Mouse (Mus musculus): ENCODE results near the gene Cxcl5.

The Cxcl5 gene

DNA sequence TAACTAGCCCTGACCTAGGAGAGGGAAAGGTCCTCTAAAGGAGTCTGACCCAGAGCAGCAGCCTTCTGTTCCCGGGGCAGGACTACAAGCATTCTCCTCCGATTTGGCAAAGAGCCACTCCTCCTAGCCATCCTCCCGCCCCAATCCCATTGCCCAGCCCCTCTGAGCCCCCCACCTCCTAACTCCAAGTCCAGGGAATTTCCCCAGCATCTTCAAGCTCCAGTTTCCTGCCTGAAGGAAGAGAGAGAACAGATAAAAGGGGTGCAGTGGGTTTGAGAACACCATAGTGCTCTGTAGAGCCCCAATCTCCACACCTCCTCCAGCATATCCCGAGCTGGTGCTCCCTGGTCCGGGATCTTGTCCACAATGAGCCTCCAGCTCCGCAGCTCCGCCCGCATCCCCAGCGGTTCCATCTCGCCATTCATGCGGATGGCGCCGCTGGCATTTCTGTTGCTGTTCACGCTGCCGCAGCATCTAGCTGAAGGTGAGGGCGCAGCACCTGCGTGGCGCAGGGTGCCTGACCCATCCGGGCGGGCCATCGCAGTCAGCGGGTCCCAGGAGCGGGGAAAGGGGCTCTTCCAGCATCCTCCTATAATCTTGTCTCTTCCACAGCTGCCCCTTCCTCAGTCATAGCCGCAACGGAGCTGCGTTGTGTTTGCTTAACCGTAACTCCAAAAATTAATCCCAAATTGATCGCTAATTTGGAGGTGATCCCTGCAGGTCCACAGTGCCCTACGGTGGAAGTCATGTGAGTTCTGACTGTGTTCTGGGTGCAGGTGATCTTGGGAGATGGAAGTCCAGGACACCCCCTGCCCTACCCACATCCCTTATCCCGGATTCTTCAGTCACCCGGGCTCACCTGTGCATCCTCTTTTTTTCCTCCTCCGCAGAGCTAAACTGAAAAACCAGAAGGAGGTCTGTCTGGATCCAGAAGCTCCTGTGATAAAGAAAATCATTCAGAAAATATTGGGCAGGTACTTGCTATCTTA, at the start of gene Cxcl5:
Gene Cxcl5 (plus strand): TSS at position 284 of the 989 bp plus-strand sequence.
- DNase-seq (ENCODE audit: low spot score), result no peak

DNA sequence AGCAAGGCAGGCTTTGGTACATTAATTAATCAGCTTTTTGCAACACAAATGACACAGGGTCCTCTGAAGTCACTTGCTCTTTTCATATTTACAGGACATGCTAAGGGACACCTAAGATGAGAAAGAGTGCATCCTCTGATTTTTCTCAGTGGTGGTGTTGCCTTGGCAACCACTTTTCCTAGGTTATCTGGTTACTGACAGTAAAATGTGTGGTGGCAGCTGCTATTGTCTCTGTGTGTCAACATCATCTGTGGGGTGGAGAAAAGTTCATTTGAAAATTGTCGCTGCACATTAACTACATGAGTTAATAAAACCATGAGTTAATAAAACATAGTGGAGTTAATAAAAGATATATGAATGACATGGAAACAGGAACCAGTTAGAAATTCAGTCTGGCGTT, 47.8 kb upstream of the Cxcl5 start:
- no peak for DNase-seq (ENCODE audit: low spot score)

DNA sequence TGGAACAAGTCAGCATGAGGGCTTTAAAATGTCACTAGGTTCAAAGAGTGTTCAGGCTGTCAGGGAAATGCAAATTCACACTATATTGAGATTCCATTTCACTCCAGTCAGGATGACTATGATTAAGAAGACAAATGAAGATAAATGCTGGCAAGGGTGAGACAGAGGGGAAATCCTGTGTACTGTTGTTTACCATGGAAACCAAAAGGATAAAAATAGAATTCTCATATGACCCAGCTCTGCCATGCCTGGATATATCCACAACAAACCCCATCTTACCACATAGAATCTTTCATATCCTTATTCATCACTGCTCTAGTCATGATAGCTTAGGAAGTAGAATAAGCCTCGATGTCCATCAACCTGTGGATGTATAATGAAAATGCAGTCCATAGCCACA, 41.2 kb upstream of the Cxcl5 start:
- DNase-seq (ENCODE audit: low spot score), result no peak

DNA sequence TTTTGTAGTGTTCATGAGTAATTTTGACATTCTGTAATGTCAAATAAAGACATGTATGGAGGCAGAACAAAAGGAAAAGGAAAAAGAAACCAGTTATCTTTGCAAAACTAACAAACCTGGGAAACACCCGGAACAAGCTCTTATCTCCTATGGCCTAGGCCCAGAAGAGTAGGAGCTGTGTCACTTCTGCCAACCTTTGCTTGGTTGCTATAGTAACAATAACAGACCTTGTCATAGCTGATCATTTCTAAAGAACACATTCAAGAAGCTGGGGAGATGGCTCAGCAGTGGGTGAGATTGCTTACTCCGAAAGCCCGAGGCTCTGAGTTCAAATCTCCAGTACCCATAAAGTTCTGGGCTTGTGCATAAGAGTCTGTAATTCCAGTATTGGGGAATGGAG, 36.5 kb upstream of the Cxcl5 start:
- DNase-seq (ENCODE audit: low spot score), result no peak

DNA sequence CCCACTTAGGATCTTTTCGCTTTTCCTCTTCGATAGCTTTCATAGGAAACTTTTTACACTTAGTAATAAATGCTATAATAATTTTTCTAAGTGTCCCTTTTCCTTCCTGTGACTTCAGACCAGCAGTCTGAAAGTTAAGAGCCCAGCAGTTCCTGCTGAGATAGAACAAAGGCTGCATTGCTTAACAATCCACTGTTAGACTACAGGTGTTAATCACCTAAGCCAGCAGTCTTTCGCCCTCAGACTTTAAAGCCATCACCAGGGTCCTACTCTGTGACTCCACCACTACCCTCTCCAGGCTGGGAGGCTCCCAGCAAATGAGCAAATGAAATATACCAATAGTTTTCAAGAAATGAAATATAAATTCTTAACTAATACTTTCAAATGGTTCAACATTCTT, 30.9 kb upstream of the Cxcl5 start:
- no peak for DNase-seq (ENCODE audit: low spot score)

DNA sequence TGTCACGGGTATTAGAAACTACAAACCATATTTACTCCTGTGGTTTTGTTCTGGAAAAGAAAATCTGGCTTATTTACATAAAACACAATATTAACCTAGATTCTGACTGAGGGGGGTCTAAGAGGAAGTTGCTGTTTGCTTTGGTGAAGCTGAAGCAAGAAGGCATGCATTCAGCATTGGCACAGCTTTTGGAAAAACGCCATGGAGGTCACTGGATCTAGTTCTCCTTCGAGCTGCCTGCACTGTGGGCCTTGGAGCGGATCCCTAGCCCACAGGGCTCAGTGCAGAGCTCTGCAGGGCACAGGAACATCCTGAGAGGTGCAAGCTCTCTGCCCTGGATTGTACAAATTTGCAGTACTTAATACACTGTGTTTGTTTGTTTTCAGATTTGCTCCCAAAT, 27.7 kb upstream of the Cxcl5 start:
- DNase-seq (ENCODE audit: low spot score), result no peak

DNA sequence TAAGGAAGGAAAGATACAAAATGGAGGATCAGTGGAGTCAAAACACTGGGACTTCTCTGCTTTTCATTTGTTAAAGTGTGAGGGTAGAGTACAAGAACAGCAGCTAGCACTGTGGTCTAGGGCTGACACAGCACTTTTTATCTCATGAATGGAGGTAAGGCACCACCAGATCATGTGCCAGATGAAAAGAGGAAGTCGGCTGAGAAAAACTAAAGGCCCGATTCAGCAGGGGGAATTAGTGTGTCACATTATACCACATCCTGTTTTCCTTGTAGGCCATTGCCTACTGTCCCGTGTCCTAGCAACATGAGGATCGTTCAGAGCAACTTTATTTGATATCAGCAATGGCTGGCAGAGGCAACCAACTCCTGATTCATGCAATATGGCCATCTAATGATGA, 17.1 kb upstream of the Cxcl5 start:
- DNase-seq (ENCODE audit: low spot score), result no peak

DNA sequence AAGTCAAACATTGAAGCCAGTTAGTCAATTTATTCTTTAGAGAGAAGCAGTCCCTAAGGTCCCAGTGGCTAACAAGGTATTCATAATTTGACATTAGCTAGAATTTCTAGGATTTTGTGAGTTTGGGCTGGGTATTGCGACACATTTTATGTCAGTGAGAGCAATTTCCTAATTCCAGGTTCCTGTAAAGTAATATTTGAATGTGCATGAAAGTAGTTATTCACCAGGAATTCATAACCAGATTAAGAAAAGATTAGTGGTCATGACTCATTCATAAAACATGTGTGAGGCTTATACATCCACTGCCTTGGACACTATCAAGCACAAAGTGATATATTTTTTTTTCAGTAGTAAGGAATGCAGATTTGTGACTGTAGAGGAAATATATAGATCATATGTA, 5.2 kb upstream of the Cxcl5 start:
- DNase-seq (ENCODE audit: low spot score), result no peak

DNA sequence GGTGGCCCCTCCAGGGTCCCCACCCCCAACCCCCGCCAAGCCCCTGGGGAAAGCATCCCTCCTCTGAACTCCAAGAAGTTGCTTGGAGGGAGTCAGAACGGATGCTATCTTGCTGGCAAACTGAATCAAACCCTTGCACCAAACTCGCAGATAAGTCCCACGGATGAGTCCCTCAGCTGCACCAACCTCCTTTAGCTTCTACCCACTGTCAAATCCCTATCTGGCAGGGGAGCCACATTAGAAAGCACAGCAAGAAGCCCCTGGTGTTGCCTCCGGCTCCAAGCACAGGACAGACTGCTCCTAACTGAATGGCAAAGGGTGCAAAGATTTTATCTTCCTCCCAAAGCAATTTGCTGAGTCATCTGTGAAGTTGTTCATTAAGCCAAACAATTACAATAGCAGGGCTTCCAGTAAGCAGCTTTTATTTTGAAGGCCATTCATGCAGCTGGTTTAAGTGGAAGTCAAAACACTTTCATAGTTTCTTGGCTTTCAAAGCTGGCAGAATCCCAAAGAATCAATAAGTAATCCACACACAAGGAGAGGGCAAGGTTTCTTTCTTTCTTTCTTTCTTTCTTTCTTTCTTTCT, 1.0 kb upstream of the Cxcl5 start:
- DNase-seq (ENCODE audit: low spot score), result no peak

DNA sequence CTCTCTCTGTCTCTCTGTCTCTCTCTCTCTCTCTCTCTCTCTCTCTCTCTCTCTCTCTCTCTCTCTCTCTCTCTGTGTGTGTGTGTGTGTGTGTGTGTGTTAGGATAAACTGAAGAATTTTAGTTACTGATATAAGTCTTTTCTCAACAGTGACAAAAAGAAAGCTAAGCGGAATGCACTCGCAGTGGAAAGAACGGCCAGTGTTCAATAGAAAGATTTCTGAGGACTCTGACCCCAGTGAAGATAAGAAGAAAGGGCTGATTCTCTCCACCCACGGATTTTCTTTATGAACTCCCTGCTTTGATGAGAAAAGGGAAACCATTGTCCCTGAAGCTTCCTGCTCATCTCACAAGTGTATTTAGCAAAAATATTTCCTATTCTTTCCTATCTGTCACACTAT, 1.1 kb downstream of the Cxcl5 start:
- no peak for DNase-seq (ENCODE audit: low spot score)

DNA sequence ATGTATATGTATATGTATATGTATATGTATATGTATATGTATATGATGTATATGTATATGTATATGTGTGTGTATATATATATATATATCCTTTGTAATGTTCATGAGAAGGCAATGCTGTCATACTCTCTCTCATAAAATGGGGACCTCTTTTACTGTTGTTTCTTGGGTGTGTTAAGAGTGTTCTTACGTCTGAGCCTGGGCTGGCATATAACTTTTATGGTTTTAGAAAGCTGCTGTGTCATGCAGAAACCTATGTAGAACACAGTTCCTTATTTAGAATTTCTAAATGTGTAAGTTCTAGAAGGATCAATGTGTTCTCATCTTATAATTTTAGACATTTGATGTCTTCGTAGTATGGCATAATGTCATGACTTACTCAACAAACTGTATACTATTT, 1.7 kb downstream of the Cxcl5 start:
- no peak for DNase-seq (ENCODE audit: low spot score)

DNA sequence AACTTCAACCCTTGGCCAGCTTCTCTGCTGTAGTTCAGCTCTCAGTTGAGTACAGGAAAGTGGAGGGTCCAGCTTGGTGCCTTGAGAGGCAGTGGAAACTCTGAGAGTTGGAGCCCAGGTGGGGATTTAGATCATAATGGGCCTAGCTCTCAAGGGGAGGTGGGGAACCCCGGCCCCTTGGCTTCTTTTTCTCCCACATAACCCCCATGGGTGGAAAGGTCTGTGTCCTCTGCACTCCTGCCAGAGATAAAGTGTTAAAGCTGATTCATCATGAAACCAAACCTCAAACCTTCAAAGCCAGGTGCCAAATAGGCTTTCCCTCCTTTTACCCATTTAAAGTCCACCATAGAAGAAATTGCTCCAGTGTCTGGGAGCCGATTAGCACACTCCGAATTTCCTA, 2.7 kb downstream of the Cxcl5 start:
- no peak for DNase-seq (ENCODE audit: low spot score)

DNA sequence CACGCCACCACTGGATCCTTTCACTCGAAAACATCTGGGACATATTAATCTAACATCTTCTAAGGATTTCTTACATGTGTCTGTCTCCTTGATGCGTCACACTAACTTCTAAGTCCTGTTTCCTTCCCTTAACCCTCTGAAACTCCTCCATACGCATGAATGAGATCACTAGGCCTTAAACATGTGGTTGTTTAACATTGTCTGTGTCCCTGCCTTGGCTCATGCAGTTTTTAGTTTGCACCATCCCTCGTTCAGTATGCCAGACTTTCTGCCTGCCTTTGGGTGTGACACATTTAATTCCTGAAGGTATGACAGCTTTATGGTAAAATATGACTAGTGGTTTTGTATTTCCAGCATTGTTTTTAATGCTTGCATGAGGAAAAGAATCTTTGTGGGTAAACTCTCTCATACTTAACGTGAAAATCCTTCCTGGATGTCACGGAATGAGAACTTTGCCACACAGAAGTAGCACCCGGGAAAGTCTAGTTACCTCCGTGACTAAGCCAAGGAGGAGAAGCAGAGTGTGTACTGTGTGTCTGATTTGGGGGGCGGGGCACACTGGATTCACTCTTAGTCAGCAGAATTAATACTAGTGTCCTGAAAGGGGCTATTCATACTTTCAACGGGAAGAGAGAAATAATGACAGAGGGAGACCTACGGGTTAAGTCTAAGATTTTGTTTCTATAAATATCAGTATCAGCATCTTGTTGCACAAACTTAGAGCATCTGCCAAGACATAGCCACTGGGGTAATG, 4.9 kb downstream of the Cxcl5 start:
- no peak for DNase-seq (ENCODE audit: low spot score)

DNA sequence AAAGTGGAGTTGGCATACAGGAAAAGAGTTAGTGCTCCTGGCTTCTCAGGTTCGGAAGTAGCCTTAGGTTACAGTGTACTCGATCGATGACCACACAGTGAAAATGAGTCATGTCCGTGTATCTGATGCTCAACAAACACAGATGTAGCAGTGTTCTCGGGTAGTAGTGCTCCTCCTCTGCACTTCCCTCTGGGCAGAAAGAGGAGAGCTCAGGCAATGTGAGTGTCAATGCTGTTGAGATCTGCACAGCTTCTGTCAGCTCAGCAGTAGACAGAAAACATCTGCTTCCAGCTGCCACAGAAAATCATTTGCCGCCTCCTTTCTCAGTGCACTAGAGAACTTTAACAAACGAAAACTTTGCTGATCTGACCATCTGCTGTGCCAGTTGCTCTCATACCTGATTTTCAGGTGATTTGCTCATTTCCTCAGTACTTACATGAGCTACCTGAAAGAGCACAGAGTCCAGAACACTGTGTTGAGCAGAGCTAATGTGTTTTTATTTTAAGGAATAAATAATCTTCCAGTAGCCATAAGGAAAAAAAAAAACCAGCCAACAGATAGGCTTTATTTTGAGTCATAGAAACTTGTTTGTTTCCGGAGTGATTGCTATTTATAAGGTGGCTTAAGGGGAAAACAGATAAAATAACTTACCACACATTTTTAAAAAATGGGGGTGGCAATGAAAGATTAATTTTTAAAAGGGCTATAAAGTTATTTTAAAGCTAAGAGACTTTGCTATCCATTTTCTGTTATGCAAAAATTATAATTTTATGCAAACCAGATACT, 6.9 kb downstream of the Cxcl5 start:
- no peak for DNase-seq (ENCODE audit: low spot score)

DNA sequence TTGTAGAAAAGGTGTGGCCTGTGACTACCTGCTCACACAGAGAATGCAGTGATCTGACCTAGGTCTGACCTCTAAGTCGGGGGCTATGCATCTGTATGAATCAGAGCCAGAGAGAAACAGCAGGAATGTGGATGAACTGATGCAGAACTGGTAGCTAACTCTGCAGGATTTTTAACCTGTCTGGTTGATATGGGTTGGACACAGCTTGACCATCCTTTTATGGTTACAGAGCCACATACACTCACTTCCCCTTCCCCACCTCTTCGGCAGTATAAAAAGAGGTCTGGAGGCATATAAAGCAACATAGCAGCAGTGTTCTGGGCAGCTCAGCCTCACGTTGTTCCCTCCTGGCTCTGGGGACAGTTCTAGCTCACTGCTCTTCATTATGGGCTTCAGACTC, 9.1 kb downstream of the Cxcl5 start, which contains the start of gene Ppbp:
Gene Ppbp (plus strand): TSS at position 301 of the 400 bp plus-strand sequence.
- no peak for DNase-seq (ENCODE audit: low spot score)

DNA sequence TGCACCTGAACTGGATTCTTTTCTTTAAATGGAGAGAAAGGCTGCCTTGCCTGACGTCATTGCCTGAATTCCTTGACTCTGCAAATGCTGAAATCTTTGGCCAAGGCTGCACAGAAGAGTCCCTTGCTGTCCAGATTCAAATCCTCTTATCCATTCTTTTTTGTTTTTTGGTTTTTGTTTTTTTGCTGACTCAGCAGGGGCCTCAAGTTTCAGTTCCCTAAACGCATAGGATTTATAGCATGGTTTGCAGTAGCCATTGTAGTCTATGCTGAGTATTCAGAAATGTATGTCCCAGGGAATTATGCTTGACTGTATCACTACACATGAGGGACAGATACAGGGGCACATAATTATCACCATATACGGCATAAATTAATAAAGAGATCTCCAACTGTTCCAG, 12.2 kb downstream of the Cxcl5 start:
- no peak for DNase-seq (ENCODE audit: low spot score)

DNA sequence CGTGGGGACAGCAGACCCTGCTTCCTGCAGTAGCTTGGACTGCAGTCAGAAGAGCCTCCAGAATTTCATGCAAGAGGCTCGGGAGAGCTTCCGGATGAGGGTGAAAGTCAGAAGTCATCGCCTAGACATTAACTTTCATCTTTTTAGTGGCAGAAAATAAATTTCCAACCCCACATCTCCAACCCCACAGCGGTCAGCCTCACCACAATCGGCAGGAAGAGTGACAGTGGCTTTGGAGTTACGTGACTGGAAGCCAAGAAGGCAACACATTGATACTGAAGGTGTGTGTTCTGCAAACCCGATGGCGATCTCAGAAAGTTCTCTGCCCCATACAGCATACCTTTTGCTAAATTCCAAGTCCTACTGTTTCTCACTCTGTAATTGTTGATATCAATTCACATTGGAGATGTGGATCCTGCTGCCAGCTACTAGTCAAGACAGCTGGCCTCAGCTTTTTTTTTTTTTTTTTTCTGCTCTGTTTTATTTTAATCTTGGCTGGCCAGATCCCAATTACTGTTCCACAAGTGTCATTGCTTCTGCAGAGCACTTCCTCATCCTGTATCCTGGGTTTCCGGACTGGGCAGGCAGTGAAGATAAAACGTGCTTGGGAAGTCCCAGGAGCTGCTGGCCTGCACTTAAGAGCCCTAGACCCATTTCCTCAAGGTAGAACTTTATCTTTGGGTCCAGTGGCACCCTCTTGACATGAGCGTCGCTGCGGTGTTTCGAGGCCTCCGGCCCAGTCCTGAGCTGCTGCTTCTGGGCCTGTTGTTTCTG, 12.9 kb downstream of the Cxcl5 start, which contains the start of gene Pf4:
Gene Pf4 (plus strand): TSS at position 556 of the 774 bp plus-strand sequence.
- DNase-seq (ENCODE audit: low spot score), result no peak

DNA sequence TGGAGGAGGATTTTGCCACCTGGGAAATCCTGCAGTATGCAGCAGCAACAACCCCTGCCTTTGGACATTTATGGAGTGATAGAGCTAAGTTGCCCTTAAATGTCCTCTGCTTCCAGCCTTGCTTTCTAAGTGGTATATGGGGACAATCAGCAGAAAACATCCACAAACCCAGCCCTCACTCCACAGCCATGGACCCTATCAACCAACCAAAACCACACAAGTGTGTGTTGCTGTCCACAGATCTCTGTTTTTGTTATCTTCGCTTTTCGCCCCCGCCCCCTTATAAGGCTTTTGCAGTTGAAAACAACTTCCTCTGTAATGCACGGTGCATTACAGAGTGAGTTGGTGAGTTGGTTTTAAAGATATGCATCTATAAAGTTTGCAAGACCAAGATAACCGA, 16.4 kb downstream of the Cxcl5 start:
- no peak for DNase-seq (ENCODE audit: low spot score)

DNA sequence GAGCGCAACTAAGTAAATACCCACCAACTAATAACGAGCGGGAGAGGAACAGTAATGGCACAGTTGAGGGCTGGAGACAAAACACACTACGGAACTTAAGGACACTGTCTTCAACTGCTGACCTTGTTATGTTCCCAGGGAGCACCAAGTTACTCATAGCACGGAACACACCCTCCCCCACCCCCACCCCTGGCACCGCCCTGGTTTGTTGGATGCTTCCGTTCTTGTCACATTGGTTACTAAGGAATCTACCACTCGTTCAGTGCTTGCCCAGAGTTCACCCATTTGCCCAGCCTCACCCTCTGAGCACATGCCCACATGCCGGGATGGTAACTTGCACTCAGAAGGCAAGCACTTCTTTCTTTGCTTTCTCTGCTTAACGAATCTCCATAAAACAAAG, 18.5 kb downstream of the Cxcl5 start:
- DNase-seq (ENCODE audit: low spot score), result no peak

DNA sequence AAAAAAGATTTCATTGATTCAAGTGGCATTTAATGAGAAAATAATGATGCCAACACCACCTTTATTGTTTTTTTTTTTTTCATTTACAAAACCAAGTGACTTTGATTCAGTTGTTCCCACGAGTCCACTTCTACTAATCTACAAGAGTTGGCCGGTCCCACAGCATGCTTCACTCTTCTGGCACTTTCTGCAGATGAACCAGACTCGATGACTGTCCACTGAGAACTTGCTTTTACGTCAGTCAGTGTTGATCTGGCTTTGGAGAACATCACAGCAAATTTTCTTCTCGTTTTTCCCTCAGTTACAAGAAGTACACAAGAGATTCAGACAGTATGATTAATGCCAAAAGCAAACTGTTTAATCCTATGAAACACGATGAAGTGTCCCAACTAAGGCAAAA, 19.7 kb downstream of the Cxcl5 start:
- DNase-seq (ENCODE audit: low spot score), result no peak

DNA sequence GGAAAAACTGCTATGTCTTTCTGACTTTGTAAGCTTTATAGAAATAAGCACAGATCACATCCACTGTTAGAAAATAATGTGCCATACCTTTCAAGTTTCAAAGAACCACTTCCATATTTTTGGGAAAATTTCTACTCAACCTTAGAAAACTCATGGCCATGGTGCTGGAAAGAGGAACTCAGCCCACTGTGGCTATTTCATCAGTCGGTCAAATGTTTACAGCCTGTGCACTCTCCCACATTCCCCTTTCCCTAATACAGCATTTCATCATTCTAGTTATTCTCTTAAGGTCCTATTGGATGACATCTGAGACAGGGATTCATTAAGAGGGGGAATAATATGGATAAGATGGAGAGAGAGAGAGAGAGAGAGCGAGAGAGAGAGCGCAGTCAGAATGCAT, 24.5 kb downstream of the Cxcl5 start:
- no peak for DNase-seq (ENCODE audit: low spot score)

Measured in urinary bladder, postnatal 14 days (tissue).